Mouse (Mus musculus) layer of hippocampus, adult 2 months (tissue): ENCODE measurements around the gene Mosmo. TPM values are rescaled to one million over a fixed set of nuclear protein-coding genes. Genes with fewer than 3 reads are reported as not detected.

Experiments used
- DNase-seq, 2 experiments: peaks; one replicate each; pipeline ENCODE4 v3.0.0; 2022; ENCODE audit warnings: low spot score in 2 of 2
- H3K27ac ChIP-seq: fragments of 200-600 bp; 2 replicates; pipeline ENCODE4 v1.8.1; 2022
- H3K4me3 ChIP-seq: fragments of 200-600 bp; 2 replicates; pipeline ENCODE4 v1.8.1; 2022; ENCODE audit warnings: mild to moderate bottlenecking
- CTCF ChIP-seq: fragments of 200-600 bp; conservative IDR thresholded peaks from 2 replicates; pipeline ENCODE4 v1.8.1; 2022; ENCODE audit warnings: antibody characterized with exemption, mild to moderate bottlenecking, moderate library complexity
- total RNA-seq, 2 experiments: library from RNA; stranded (reverse); gene quantifications; 2 replicates each; pipeline ENCODE4 v1.2.3; 2021

The Mosmo gene
- total RNA-seq, 2 experiments from 2014 or later: 93.5 to 99.0 TPM

DNA sequence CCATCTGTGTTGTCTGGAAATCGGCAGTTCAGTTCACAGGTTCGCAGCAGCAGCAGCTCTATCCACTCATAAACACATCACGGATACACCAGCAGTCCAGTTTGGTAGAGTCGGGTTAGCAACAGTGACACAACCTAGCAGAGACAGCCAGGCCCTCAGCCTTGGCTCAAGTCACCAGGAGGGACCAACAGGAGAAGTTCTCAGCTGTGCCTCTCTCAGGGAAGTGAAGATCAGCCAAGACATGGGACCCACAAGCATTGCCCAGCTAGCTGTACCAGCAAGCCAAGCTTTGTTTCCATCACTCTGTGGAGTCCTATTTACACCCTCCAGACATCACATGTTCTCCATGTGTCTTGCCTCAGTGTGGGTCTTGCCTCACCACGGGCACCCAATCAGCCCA, 69.4 kb downstream of the Mosmo start:
- no peak overlapping the region for H3K27ac ChIP-seq
- TF ChIP-seq CTCF: no peak
- no peak overlapping the region for H3K4me3 ChIP-seq
- DNase-seq: no peak

DNA sequence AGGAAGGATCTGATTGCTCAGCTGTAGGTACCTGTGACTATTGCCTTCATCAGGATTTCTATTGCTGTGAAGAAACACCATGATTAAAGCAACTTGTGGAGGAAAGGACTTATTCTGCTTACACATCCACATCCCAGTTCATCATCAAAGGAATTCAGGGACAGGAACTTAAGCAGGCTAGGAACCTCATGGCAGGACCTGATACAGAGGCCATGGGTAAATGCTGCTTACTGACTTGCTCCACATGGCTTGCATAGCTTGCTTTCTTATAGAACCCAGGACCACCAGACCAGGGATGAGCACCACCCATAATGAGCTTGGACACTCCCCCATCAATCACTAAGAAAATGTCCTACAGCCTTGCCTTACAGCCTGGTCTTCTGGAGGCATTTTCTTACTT, 71.1 kb downstream of the Mosmo start:
- no peak for DNase-seq
- TF ChIP-seq CTCF: no peak
- H3K27ac ChIP-seq: no peak overlapping the region
- no peak overlapping the region for H3K4me3 ChIP-seq

DNA sequence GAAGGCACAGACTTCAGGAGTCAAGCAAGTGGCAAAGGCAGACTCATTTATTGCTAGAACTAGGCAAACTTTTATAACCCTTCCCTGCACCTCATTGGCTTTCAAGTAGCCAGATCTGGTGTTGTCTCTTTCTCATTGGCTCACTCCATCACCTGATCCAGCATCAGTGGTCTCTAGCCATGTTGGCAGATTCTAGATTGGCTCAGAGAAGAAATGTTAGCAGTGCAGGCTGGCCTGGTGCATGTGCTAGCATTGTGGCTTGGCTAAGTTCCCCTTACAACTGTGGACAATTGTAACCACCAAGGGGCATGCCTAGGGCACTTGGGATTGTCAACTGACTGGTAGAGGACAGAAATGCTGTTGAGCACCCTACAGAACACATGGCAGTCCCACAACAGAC, 73.9 kb downstream of the Mosmo start:
- DNase-seq: no peak
- no peak overlapping the region for H3K4me3 ChIP-seq
- no peak overlapping the region for H3K27ac ChIP-seq
- TF ChIP-seq CTCF: no peak

DNA sequence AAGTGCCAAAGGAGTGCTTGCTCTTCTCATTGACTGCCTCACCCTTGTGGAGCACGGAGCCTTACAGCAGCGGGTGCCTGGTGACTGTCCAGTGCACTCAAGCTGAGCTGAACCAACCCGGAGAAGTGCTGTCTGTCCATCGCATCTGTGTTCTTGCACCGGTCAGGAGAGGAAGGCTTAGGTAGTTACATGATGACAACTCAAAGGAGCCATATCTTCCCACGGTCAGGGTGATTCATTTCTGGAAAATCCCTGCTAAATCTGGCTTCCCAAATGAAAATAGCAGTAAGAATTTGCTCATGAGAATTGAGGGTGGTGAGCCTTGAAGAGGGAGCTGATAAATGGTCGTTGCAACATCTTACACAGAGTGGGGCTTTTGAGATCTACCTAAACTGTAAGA, 74.5 kb downstream of the Mosmo start:
- Histone ChIP-seq H3K27ac (no peak overlapping the region), H3K4me3 (no peak overlapping the region)
- DNase-seq: peak in 1 of 2 experiments; percentile 19
- no peak for TF ChIP-seq CTCF

DNA sequence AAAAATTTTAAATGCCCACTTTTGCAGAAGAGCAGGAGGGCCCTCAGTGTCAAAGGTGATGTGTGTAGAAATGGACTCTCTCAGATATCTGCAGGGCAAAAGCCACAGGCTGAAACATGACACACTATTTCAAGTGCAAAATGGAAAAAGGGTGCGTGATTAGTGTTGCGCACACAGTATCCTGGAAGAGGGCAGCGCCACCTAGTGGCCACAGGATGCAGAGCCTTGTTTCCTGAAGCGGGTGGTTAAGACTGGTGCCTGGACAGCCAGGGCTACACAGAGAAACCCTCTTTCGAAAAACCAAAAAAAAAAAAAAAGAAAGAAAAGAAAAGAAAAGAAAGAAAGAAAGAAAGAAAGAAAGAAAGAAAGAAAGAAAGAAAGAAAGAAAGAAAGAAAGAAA, 77.3 kb downstream of the Mosmo start:
- peak; percentile 82 for TF ChIP-seq CTCF
- Histone ChIP-seq H3K27ac (no peak overlapping the region), H3K4me3 (no peak overlapping the region)
- peak; percentile 66 to 88 for DNase-seq

DNA sequence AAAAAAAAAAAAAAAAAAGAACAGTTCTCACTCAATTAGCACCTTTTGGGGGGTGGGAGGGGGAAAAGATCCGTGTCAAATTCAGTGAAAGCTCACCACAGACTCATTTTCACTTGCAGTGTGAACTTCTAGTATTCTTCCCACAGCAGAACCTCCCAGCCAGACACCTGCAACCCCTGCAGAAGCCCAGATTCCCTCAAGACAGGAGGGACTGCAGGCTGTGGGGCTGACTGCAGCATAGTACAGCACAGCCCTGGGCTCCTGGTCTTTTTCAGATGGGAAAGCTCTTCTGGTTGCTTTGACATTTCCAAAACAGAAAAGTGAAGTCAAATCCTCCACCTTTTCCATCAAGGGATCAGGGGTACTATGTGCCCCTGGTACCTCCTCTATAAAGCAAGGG, 90.0 kb downstream of the Mosmo start:
- no peak for TF ChIP-seq CTCF
- no peak overlapping the region for H3K4me3 ChIP-seq
- H3K27ac ChIP-seq: no peak overlapping the region
- DNase-seq: no peak

DNA sequence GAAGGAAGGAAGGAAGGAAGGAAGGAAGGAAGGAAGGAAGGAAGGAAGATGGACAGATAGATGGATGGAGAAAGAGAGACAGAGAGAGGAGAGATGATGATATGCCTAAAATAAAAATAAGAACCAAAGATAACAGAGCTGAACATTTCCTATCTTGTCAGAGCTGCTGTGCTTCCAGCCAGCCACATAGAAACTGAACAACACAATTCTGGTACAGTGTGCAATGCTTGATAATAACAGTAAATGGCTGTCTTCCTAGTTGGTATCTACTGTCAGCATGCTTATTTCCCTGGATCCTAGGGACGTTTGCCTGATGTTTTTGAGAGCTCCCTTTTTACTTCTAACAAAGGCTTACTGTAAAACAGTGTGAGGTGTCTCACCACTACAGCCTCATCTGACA, 94.0 kb downstream of the Mosmo start:
- DNase-seq: no peak
- no peak for TF ChIP-seq CTCF
- Histone ChIP-seq H3K27ac (no peak overlapping the region), H3K4me3 (no peak overlapping the region)

DNA sequence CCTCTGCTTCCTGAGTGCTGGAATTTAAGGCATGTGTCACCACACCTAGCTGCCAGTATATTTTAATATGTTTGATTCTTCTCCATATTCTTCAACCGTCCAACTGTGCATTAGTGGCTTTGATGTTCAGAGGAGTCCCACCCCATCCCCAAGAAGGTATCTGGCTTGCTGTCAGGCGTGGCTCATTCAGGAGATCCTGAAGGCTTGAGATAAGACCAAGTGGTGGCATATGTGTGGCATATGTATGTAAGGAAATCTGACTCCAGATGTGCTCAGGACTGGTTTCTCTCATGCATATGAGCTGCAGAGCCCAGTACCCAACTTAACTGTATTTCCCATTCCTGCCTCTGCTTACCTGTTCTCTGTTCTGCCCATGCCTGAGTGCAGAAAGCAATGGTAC, 100.6 kb downstream of the Mosmo start:
- Histone ChIP-seq H3K27ac (no peak overlapping the region), H3K4me3 (no peak overlapping the region)
- no peak for TF ChIP-seq CTCF
- DNase-seq: no peak

Other genes starting within 250 kb of the Mosmo start
- gene Uqcrc2, start 42.4 kb upstream of the Mosmo start, total RNA-seq: 100 to 1,000 TPM; 233 to 241 TPM
- not detected for gene Pdzd9, start 7.3 kb upstream of the Mosmo start, total RNA-seq
- gene Vwa3a, start 61.7 kb downstream of the Mosmo start, total RNA-seq: 10 to 100 TPM; 16.1 to 20.3 TPM
- gene Gm5737, start 134.7 kb downstream of the Mosmo start, total RNA-seq: under 1 TPM in 1 of 2 experiments, not detected in 1; 0.37 TPM
- gene Eef2k, start 165.2 kb downstream of the Mosmo start, total RNA-seq: 10 to 100 TPM; 32.5 to 32.8 TPM
- 10 to 100 TPM; 26.3 to 27.0 TPM for gene Polr3e, start 240.1 kb downstream of the Mosmo start, total RNA-seq